Mouse (Mus musculus) macrophage (primary cell): Measurements from ENCODE around the gene Safb2. TPM values are rescaled to one million over a fixed set of nuclear protein-coding genes. Genes with fewer than 3 reads are reported as not detected.
A peak's percentile ranks its signal among the peaks of the same experiment; 100 is the strongest.

Experiments
- H3K27ac ChIP-seq: fragments of 350-480 bp; formaldehyde crosslinking; 2 replicates; pipeline ENCODE4 v1.9.0; 2021
- H3K36me3 ChIP-seq: fragments of 350-480 bp; formaldehyde crosslinking; 2 replicates; pipeline ENCODE4 v1.9.0; 2021; ENCODE audit errors: inconsistent target
- H3K4me3 ChIP-seq: fragments of 350-480 bp; formaldehyde crosslinking; 2 replicates; pipeline ENCODE4 v1.9.0; 2021; ENCODE audit errors: inconsistent target
- H3K79me2 ChIP-seq: fragments of 350-480 bp; formaldehyde crosslinking; 2 replicates; pipeline ENCODE4 v1.9.0; 2021; ENCODE audit errors: inconsistent target
- WGBS: methylation state at CpG from one replicate; pipeline ENCODE4 v1.1.7; 2026; ENCODE audit warnings: inconsistent platforms; ENCODE audit not compliant: missing documents; 5-methylcytosine and 5-hydroxymethylcytosine counted together
- polyA plus RNA-seq: library from polyadenylated mRNA; stranded (reverse); fragments of 250-400 nt; gene quantifications from 3 replicates; pipeline ENCODE4 v1.2.4, GENCODE M21; 2018; ENCODE audit warnings: inconsistent platforms

Safb2 gene
- polyA plus RNA-seq, 1 experiment from 2014 or later = 115 TPM

- 93% methylated on average over 8 of the region's 8 CpGs for WGBS
- peaks cover 86% of the 10 kb centered on the region for H3K36me3 ChIP-seq
- no peak overlapping the region for H3K27ac ChIP-seq
- H3K4me3 ChIP-seq = no peak overlapping the region
- peaks cover 64% of the 10 kb centered on the region for H3K79me2 ChIP-seq
Measured at GRCm38 (mm10) chr17:56593527-56594271, 9.3 kb upstream of the Safb2 start.

DNA sequence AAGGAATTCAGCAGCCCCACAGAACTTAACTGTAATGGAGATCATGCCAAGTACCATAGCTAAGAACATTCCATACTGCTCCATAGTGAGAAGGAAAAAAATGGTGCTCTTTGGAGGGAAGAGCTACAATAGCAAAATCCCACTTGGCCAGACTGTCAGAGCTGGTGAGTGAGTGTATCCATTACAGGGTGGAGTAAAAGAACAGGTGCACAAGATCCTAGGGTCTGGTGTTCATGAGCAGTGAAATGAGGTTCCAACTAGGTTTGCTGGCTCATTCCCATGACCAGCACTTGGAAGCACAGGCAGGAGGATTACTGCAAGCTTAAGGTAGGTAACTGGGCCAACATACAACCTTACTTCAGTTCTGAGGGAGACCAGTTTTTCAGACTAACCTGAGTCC is 8.2 kb upstream of the Safb2 start:
- peaks cover 84% of the 10 kb centered on the region for H3K36me3 ChIP-seq

DNA sequence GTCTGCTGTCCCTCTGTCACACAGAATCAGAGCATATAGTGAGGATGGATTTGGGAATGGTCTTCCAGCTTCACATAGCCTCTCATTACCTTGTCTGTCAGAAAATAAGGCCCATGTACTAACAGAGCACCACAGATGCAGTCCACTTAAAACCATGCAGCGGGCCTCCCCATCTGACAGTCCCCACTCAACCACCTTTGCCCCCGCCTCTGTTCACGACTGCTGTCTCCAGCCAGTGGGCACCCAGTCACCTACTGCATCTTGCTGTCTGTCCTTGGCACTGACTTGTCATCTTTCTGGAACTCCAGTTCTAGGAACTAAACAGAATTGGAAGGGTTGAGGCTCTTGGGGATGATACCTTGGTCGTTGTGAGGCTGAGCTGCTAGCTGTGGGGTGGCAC is 4.5 kb upstream of the Safb2 start:
- WGBS = 95% methylated on average over 4 of the region's 4 CpGs
- peaks cover 88% of the 10 kb centered on the region for H3K79me2 ChIP-seq
- H3K27ac ChIP-seq = no peak overlapping the region
- H3K36me3 ChIP-seq = peaks cover 47% of the 10 kb centered on the region
- H3K4me3 ChIP-seq = no peak overlapping the region

More for the DNA sequence above, 8.2 kb upstream of the Safb2 start:
- Histone ChIP-seq H3K79me2 (peaks cover 76% of the 10 kb centered on the region), H3K27ac (no peak overlapping the region), H3K4me3 (no peak overlapping the region)

GRCm38 (mm10) chr17:56587773-56588172 is 3.4 kb upstream of the Safb2 start:
- H3K27ac ChIP-seq = no peak overlapping the region

DNA sequence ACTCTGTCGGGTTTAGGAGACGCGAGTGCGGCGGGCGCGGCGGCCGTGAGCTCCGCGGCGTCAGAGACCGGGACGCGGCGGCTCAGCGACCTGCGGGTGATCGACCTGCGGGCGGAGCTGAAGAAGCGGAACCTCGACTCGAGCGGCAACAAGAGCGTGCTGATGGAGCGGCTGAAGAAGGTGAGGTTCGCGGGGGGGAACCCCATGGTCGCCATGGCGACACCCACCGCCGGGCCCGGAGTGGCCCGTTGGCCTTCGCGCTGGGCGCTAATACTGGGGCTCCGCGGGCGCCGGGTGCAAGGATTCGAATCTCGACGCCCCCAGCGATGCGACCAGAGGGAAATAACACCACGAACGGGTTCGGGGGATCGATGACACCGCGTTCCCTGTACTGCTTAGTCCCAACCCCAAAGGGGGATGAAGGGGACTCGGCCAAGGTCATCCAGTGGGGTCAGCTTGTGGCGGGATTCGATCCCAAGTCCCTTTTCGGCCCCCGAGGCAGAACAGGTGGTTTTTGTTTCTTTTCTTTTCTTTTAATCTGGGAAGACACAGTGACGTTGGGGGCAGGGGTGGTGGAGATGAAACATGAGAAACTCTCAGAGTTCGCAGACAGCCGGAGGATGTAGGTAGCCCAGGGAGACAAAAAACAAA is 911 bp upstream of the Safb2 start:
- peak overlapping the region; percentile 41 for H3K27ac ChIP-seq
- peaks cover 39% of the 10 kb centered on the region for H3K36me3 ChIP-seq
- under 1% methylated on average over 58 of the region's 61 CpGs for WGBS
- H3K4me3 ChIP-seq = peak overlapping the region; percentile 67
- H3K79me2 ChIP-seq = peaks cover 88% of the 10 kb centered on the region

More at GRCm38 (mm10) chr17:56587773-56588172, 3.4 kb upstream of the Safb2 start:
- Histone ChIP-seq H3K4me3 (no peak overlapping the region), H3K79me2 (peaks cover 88% of the 10 kb centered on the region), H3K36me3 (peaks cover 38% of the 10 kb centered on the region)
- 100% methylated on average over 1 of the region's 1 CpGs for WGBS

- peaks cover 88% of the 10 kb centered on the region for H3K79me2 ChIP-seq
- H3K36me3 ChIP-seq = peaks cover 39% of the 10 kb centered on the region
- peak overlapping the region; percentile 97 for H3K4me3 ChIP-seq
- WGBS = under 1% methylated on average over 32 of the region's 33 CpGs
- H3K27ac ChIP-seq = peak overlapping the region; percentile 95
Measured at GRCm38 (mm10) chr17:56583611-56584256, 651 bp downstream of the Safb2 start.

- Histone ChIP-seq H3K27ac (peak overlapping the region; percentile 95), H3K4me3 (peak overlapping the region; percentile 97), H3K79me2 (peaks cover 88% of the 10 kb centered on the region), H3K36me3 (peaks cover 40% of the 10 kb centered on the region)
- 64% methylated on average over 1 of the region's 1 CpGs for WGBS
Measured at GRCm38 (mm10) chr17:56583071-56583470, 1.3 kb downstream of the Safb2 start.

DNA sequence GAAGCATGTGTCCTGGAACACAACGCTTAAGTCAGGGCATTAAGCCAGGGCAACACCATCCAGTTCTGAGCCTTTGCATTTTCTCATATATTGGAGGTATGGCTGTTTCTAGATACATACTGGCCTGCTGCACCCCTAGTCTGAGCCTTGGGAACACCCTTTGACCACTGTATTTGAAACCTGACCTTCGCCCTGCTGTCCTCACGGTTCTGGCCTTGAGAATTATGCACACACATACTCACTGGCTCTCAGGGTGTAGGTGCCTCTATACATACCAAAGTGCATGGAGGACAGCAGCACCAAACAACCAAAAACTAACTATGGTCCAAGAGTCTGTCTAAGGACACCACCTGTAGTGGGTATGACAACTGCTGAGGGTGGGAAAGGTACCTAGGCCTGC is 11.4 kb downstream of the Safb2 start:
- Histone ChIP-seq H3K27ac (no peak overlapping the region), H3K79me2 (peaks cover 18% of the 10 kb centered on the region), H3K4me3 (no peak overlapping the region), H3K36me3 (peaks cover 86% of the 10 kb centered on the region)
- 93% methylated on average over 3 of the region's 3 CpGs for WGBS

- H3K36me3 ChIP-seq = peaks cover 86% of the 10 kb centered on the region
- no peak overlapping the region for H3K27ac ChIP-seq
- H3K79me2 ChIP-seq = peaks cover 10% of the 10 kb centered on the region; the same call in 1 of the 2 replicates
- 93% methylated on average over 1 of the region's 1 CpGs for WGBS
- no peak overlapping the region for H3K4me3 ChIP-seq
Measured at GRCm38 (mm10) chr17:56572154-56572553, 12.2 kb downstream of the Safb2 start.

DNA sequence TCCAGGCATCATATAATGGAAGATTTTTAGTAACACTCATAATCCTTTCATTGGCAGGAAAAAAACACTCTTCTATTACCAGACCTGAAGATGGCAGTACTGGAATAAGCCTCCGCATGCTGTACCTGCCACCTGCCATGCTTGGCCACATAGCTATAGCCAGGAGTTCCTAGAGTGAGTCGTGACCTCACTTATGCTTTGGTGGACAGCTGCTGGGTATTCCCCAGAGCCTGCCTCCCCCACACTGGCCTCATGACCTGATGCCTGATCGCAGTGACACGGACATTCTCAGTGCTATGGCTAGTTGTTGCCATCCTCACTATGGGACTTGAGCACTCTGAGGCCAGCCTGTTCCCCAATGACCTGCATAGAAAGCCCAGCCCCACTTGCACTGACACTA is 14.1 kb downstream of the Safb2 start:
- Histone ChIP-seq H3K27ac (no peak overlapping the region), H3K36me3 (peaks cover 92% of the 10 kb centered on the region), H3K79me2 (peaks cover 6% of the 10 kb centered on the region; the same call in 1 of the 2 replicates), H3K4me3 (no peak overlapping the region)
- 98% methylated on average over 4 of the region's 4 CpGs for WGBS

DNA sequence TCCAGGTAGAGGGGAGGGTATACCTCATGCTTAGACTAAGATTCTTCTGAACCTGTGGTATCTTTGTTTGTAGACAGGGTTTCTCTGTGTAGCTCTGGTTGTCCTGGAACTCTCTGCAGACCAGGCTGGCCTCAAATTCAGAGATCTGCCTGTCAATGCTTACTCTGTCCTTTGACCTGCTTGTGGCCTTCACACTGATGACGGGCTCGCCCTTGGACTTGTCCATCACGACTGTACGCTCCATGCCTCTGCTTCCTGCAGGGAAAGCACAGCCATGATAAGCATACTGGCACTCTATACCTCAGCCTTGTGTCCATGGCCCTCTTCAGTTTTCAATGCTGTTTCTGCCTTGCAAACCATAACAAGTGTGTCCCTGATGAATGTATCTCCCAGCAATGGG is 17.0 kb downstream of the Safb2 start:
- Histone ChIP-seq H3K79me2 (no peaks in the 10 kb centered on the region; the same call in 1 of the 2 replicates), H3K36me3 (peaks cover 98% of the 10 kb centered on the region), H3K27ac (no peak overlapping the region), H3K4me3 (no peak overlapping the region)
- 94% methylated on average over 4 of the region's 4 CpGs for WGBS

- Histone ChIP-seq H3K27ac (no peak overlapping the region), H3K4me3 (no peak overlapping the region), H3K36me3 (peaks cover 98% of the 10 kb centered on the region), H3K79me2 (no peaks in the 10 kb centered on the region; the same call in 1 of the 2 replicates)
- WGBS = 88% methylated on average over 5 of the region's 5 CpGs
Measured at GRCm38 (mm10) chr17:56566918-56567317, 17.5 kb downstream of the Safb2 start.

- no peak overlapping the region for H3K27ac ChIP-seq
- H3K36me3 ChIP-seq = peaks cover 98% of the 10 kb centered on the region
- 93% methylated on average over 29 of the region's 29 CpGs for WGBS
- no peak overlapping the region for H3K4me3 ChIP-seq
- H3K79me2 ChIP-seq = no peaks in the 10 kb centered on the region
Measured at GRCm38 (mm10) chr17:56566293-56566692, 18.1 kb downstream of the Safb2 start.

DNA sequence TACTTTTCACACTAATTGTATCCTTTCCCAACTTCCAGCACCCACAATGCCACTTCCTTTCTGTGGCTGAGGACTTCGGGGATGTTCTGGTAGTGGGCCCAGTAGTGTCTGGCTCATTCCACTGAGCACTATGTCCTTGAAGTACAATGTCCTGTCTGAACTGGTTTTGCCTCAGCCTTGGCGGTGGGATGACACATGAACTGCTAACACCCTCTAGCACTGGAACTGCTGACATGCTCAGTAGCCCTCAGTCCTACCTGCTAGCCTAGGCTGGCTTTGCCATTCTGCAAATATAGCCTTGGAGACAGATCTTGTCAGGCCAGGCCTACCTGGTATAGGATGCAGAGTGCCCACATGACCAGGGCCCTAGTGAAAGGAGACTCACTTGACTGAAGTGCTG is 22.5 kb downstream of the Safb2 start:
- no peaks in the 10 kb centered on the region for H3K79me2 ChIP-seq
- H3K27ac ChIP-seq = no peak overlapping the region
- WGBS = 75% methylated on average over 2 of the region's 2 CpGs
- H3K4me3 ChIP-seq = no peak overlapping the region
- H3K36me3 ChIP-seq = peaks cover 55% of the 10 kb centered on the region

DNA sequence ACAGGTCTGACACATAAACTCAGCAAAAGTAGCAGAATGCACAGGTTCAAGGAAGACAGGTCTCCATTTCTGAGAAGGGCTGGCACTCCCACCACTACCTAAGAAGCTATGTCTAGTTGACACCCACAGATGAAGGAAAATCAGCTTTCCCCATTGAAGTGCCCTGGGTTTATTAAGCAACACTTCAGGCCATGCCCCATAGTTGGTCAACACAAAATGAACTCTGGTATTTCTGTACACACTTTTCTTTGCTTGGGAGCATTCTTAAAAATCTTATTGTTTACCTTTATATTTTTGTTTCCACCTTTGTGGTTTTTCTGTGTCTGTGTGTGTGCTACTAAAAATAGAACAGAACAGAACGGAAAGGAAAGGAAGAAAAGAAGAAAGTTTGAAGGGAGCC is 24.3 kb downstream of the Safb2 start:
- WGBS = 38% methylated on average over 1 of the region's 1 CpGs
- no peak overlapping the region for H3K27ac ChIP-seq
- peaks cover 40% of the 10 kb centered on the region for H3K36me3 ChIP-seq
- H3K79me2 ChIP-seq = no peaks in the 10 kb centered on the region
- no peak overlapping the region for H3K4me3 ChIP-seq
